Mouse (Mus musculus) embryonic facial prominence, embryonic 15.5 days (tissue): ENCODE results near the gene Slit2. TPM values are rescaled to one million over a fixed set of nuclear protein-coding genes. Genes with fewer than 3 reads are reported as not detected.

Source experiments
- ATAC-seq: fragments of 200-750 bp; cut with Nextera tagmentation; 2 replicates; pipeline ENCODE4 v1.8.0; 2017; ENCODE audit warnings: low read depth, moderate TSS enrichment; ENCODE audit not compliant: insufficient number of reproducible peaks, low FRiP score, low TSS enrichment
- H3K27ac ChIP-seq: fragments of 300-500 bp; sonication (generic); replicated peaks from 2 replicates; pipeline ENCODE4 v1.5.1; 2015; ENCODE audit warnings: mild to moderate bottlenecking, inconsistent platforms
- H3K27me3 ChIP-seq: fragments of 300-500 bp; sonication (generic); 2 replicates; pipeline ENCODE4 v1.6.1; 2015; ENCODE audit warnings: inconsistent platforms
- H3K36me3 ChIP-seq: fragments of 300-500 bp; sonication (generic); 2 replicates; pipeline ENCODE4 v1.6.1; 2015; ENCODE audit warnings: mild to moderate bottlenecking, inconsistent platforms
- H3K4me1 ChIP-seq: fragments of 300-500 bp; sonication (generic); 2 replicates; pipeline ENCODE4 v1.6.1; 2015; ENCODE audit warnings: inconsistent platforms
- H3K4me2 ChIP-seq: fragments of 300-500 bp; sonication (generic); replicated peaks from 2 replicates; pipeline ENCODE4 v1.6.1; 2015; ENCODE audit warnings: mild to moderate bottlenecking, inconsistent platforms
- H3K4me3 ChIP-seq: fragments of 300-500 bp; sonication (generic); replicated peaks from 2 replicates; pipeline ENCODE4 v1.5.1; 2015; ENCODE audit warnings: mild to moderate bottlenecking, inconsistent platforms
- H3K9ac ChIP-seq: fragments of 300-500 bp; sonication (generic); 2 replicates; pipeline ENCODE4 v1.6.1; 2015; ENCODE audit warnings: inconsistent platforms
- H3K9me3 ChIP-seq: fragments of 300-500 bp; sonication (generic); replicated peaks from 2 replicates; pipeline ENCODE4 v1.6.1; 2016; ENCODE audit warnings: inconsistent platforms
- WGBS: fragments of 180-500 bp; shearing (Covaris S2); methylation state at CpG from one replicate; pipeline ENCODE4 v1.1.7; 2015; 5-methylcytosine and 5-hydroxymethylcytosine counted together
- polyA plus RNA-seq: library from polyadenylated mRNA; unstranded; fragments of >200 nt; fragmentation: Nextera tagmentation; extraction: Ambion mirVana; gene quantifications from 2 replicates; pipeline ENCODE4 v1.2.1, GENCODE M21; 2015

Slit2 gene
- polyA plus RNA-seq, 1 experiment from 2014 or later, result 23.1 TPM

DNA sequence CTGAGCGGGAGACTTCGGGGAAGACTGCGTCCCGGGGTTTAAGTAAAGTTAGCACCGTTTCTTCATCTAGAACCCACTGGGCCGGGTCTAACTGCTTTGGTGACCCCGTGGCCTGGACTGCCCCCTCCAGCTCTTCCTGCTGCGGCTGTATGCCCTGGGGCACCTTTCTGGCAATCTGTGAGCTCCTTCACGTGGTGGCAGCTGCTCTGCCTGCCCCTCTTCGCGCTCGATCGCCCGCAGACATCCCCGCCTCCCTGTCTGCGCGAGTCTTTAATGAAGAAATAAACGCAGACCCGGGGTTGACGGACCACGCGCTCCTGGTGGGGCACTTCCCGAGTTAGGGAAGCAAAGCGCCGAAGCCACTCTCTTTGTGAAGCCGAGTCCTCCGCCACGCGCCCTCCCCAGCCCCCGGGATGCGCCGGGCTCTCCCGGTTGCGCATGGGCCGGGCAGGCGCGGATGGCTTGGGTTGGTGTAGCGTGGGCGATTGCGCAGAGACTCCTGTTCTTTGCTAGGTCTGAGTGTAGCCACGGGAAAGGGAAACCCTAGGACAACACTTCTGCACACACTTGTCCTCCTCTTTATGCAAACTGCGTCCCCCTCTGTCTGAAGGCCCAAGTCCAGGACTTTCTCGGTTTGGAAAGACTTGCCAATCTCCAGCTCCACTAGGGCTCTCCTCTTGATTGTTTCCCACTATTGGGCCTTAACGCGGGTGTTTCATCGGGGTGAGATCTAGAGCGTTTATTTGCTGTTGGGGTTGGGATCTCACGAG lies 3.1 kb downstream of the Slit2 start:
- Histone ChIP-seq H3K27ac (0 out of 2 replicates have a peak overlapping the region, but pooled peaks have one; percentile 36), H3K27me3 (peaks cover 18% of the 10 kb centered on the region), H3K9ac (peak overlapping the region; percentile 58), H3K36me3 (no peaks in the 10 kb centered on the region), H3K4me3 (peak overlapping the region; percentile 66), H3K4me1 (peaks cover 22% of the 10 kb centered on the region), H3K9me3 (no peaks in the 10 kb centered on the region), H3K4me2 (peak overlapping the region; percentile 93)
- no peak for ATAC-seq
- 1% methylated on average over 48 of the region's 48 CpGs for WGBS

DNA sequence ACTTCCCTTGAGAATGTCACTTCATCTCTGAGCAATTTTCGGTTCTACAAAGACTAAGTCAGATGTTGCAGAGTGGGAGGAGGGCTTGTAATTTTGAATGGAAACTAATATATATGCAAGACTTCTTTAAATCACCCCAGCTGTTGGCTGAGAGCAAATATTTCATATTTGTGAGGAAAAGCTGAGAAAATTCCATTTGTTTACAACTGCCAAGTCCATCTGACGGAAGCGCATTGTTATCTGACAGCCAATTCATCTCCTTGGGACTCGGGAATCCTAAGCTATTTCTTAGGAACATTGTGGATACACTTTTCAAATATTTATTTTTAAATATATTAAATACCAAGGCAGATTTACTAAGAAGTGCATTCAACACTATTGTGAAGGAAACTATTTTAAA lies 8.0 kb downstream of the Slit2 start:
- no peak overlapping the region for H3K9ac ChIP-seq
- no peaks in the 10 kb centered on the region for H3K4me1 ChIP-seq
- no peaks in the 10 kb centered on the region for H3K9me3 ChIP-seq
- H3K27ac ChIP-seq, result no peak overlapping the region
- no peaks in the 10 kb centered on the region for H3K36me3 ChIP-seq
- no peak for ATAC-seq
- 51% methylated on average over 4 of the region's 4 CpGs for WGBS
- peaks cover 4% of the 10 kb centered on the region for H3K27me3 ChIP-seq
- H3K4me3 ChIP-seq, result no peak overlapping the region
- H3K4me2 ChIP-seq, result no peak overlapping the region

DNA sequence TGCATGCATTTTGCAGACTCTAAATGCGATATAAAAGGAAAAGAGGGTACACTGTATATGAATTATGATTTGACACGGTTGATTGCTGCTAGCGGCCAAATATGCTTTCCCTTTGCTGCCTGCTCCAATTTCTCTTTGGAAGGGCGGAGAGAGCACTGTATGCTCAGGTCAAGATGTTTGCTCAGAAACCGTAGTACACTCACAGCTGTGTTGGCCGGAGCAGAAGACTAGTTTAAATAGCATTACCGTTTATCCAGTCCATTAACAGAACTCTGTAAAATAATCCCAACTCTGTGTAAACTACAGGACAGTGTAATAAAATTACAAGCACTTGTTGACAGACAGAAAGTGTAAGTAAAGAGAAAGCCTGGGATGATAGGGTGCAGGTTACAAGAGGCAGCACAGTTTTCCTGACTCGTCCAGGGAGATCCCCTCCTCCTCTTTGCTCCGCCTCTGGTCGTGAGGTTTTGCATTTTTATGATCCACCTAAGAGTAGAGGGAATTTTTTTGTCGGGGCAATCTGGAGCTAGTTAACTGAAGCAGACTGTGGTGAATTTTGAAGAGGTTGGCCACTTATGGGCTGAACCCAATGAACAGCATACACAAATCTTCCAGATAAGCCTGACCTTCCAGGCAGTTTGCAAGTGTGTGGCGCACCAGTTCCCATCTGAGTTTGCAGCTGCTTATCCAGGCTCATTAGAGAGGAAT lies 20.9 kb downstream of the Slit2 start:
- Histone ChIP-seq H3K27ac (peak overlapping the region; percentile 55; the same call in 1 of the 2 replicates), H3K4me1 (peaks cover 8% of the 10 kb centered on the region), H3K9ac (no peak overlapping the region), H3K36me3 (no peaks in the 10 kb centered on the region), H3K9me3 (no peaks in the 10 kb centered on the region), H3K27me3 (no peaks in the 10 kb centered on the region), H3K4me3 (peak overlapping the region; percentile 12), H3K4me2 (peak overlapping the region; percentile 25)
- ATAC-seq, result peak; percentile 69
- WGBS, result 20% methylated on average over 12 of the region's 12 CpGs

DNA sequence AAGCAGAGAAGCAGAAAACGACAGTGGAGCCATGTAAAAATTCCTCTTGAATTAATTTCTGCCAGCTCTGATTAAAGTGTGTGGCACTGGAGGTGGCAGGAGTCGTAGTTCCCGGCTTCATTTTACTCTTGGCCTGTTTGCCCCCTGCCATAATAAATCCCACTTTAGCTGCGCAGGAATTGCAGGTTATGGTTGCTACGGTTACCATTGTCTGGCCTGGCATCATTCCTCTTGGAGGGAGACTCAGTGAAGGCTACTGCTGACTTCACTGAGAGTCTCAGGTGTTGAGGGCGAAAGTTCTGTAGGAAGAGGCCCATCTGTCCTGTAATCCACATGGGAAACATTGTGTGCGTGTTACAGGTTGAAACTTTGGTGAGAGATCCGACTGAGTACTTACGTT lies 22.6 kb downstream of the Slit2 start:
- no peaks in the 10 kb centered on the region for H3K27me3 ChIP-seq
- no peak overlapping the region for H3K27ac ChIP-seq
- H3K36me3 ChIP-seq, result no peaks in the 10 kb centered on the region
- no peak overlapping the region for H3K4me3 ChIP-seq
- no peak overlapping the region for H3K4me2 ChIP-seq
- no peak overlapping the region for H3K9ac ChIP-seq
- ATAC-seq, result no peak
- H3K9me3 ChIP-seq, result no peaks in the 10 kb centered on the region
- peaks cover 8% of the 10 kb centered on the region for H3K4me1 ChIP-seq
- WGBS, result 71% methylated on average over 9 of the region's 9 CpGs

DNA sequence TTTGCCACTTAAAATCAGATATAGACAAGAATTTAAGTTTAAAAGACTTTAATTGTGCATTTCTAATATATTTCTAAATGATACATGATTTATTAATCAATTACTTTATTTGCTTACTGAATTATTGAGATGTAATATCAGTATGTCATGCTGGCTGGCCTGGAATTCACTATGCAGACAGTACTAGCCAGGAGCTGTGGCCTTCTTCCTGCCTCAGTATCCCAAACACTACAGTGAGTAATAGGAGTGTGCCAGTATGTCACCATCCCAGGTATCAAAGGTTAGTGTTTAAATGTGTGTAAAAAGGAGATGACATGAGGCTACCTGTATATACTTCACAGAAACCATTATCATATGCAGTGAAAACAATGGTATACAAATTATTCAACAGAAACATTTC lies 23.1 kb downstream of the Slit2 start:
- Histone ChIP-seq H3K36me3 (no peaks in the 10 kb centered on the region), H3K4me3 (no peak overlapping the region), H3K9ac (no peak overlapping the region), H3K9me3 (no peaks in the 10 kb centered on the region), H3K27ac (no peak overlapping the region), H3K4me1 (peaks cover 8% of the 10 kb centered on the region), H3K4me2 (no peak overlapping the region), H3K27me3 (no peaks in the 10 kb centered on the region)
- no peak for ATAC-seq

DNA sequence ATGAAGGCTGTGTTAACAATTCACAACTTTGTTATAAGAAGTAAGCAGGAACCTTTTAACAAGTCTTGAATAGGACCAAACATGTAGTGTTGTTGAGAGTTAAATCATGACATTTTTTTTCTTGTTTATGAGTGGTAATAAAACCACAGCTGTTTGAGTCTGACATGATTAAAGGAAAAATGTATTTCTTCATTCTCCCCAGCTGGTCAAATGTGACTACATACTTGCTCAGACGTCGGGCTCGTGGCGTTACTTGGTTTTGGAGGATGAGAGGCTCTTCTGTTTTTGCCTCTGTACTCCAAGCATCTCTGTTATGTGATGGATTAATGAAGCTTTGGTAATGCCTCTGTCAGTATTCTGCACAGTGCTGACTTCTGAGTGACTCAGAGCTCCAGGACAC lies 40.5 kb downstream of the Slit2 start:
- Histone ChIP-seq H3K36me3 (no peaks in the 10 kb centered on the region), H3K4me3 (no peak overlapping the region), H3K27ac (no peak overlapping the region), H3K9me3 (no peaks in the 10 kb centered on the region), H3K27me3 (no peaks in the 10 kb centered on the region), H3K4me2 (no peak overlapping the region), H3K9ac (no peak overlapping the region), H3K4me1 (0 out of 2 replicates have a peak, but pooled peaks cover 2% of the 10 kb centered on the region)
- 49% methylated on average over 4 of the region's 4 CpGs for WGBS
- ATAC-seq, result no peak

DNA sequence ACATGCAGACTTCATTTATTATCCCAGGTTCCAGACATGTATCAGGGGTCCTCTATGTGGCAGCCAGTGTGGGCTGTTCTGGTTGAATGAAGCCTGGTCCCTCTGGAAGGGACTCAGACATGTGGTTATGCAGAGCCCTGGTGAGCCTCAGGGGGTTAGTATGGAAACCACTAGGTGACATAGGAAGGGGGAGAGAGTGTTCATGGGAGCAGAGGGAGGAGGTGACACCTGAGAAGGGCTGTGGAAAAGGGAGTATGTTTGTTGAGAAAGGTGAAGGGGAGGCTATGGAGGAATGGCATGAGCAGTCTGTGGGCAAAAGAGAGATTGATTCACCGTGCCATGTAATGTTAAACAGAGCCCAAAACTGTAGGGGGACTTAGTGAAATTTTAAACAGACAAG lies 51.9 kb downstream of the Slit2 start:
- Histone ChIP-seq H3K9me3 (no peaks in the 10 kb centered on the region), H3K9ac (no peak overlapping the region), H3K4me2 (no peak overlapping the region), H3K4me3 (no peak overlapping the region), H3K27ac (no peak overlapping the region), H3K4me1 (no peaks in the 10 kb centered on the region), H3K36me3 (no peaks in the 10 kb centered on the region), H3K27me3 (no peaks in the 10 kb centered on the region)
- no peak for ATAC-seq
- WGBS, result 48% methylated on average over 1 of the region's 1 CpGs

DNA sequence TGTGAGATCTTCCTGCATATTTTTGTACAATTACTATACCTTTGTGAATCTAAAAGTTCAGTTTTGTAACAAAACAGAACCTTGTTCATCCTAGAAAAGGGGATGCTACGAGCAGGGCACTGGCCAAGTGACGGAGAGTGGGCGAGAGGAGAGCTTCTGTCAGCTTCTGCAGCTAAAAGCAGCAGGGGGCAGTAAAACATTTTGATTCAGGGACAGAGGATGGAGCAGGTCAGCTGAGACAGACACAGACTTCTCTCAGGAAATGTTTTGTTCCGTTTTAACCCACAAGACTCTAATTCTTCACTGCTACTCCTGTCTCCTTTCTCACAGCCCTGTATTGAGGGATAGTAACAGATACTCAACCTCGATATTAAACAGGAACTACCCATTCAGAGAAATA lies 55.1 kb downstream of the Slit2 start:
- ATAC-seq, result no peak
- Histone ChIP-seq H3K9me3 (no peaks in the 10 kb centered on the region), H3K9ac (no peak overlapping the region), H3K27me3 (no peaks in the 10 kb centered on the region), H3K4me3 (no peak overlapping the region), H3K27ac (no peak overlapping the region), H3K4me2 (no peak overlapping the region), H3K4me1 (no peaks in the 10 kb centered on the region), H3K36me3 (no peaks in the 10 kb centered on the region)
- WGBS, result 31% methylated on average over 5 of the region's 5 CpGs

DNA sequence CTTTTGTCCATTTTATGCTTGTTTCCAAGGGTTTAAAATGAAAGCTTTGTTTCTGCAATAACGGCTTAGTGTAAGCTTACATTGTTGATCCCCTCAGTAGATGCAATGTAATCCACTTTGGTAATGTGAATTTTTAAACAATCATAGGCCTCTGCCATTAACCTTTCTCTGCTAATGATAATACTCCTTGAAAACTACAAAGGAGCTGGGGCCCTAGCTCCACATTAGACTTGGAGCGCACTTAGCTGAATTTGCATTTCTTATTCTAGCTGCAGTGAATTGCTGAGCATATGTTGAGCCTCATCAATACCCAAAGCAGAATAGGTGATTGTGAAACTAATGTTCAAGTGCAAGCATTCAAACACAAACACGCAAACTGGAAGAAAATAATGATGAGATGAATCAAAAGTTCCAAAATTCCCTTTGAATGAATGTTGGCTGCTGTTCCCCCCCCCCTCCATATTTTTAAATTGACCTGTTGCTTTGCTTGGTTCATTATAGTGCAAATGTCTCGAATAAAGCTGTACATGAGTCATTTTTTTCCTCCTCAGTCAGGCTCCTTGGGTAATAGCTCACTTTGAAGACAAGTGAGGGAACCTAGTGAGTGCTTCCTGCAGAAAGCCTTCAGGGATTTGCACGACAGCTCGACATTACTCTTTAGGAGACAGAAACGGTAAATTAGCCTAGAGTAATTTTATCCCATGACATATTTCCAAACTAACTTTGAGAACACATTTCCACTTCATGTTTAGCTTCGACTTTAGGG lies 66.2 kb downstream of the Slit2 start:
- 36% methylated on average over 8 of the region's 8 CpGs for WGBS

DNA sequence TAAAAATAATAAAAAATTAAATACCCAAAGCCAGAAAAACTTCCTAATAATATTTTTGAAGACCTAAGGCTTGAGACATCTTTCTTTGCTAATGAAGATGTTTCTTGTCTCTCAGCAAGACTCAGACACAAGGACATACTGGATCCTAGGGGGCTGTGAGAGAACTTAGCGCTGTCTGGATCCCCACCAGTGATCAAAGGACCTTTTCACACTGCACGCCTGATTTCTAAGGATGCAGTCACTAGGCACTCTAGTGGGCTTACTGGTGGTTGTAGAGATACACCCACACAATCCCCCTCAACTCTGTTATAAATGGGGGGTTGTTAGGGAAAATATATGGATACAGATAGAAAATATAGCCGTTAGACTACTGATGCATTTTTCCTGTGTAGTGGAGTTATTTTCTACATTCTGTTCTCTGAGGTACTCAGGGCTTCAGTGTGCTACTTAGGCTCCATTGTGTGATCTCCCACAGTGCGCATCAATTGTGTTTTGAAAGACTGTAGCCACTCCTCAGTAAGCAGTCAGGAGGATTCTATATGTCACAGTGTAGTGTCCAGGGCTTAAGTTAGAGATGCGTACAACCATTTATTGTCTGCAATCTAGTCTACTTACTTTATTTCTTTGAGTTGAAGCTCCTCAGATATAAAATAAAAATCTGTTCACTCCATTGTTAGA lies 67.8 kb downstream of the Slit2 start:
- WGBS, result 73% methylated on average over 5 of the region's 5 CpGs
- ATAC-seq, result no peak
- H3K4me1 ChIP-seq, result no peaks in the 10 kb centered on the region
- no peak overlapping the region for H3K27ac ChIP-seq
- no peak overlapping the region for H3K9ac ChIP-seq
- no peaks in the 10 kb centered on the region for H3K36me3 ChIP-seq
- H3K4me3 ChIP-seq, result no peak overlapping the region
- H3K27me3 ChIP-seq, result no peaks in the 10 kb centered on the region
- H3K9me3 ChIP-seq, result no peaks in the 10 kb centered on the region
- no peak overlapping the region for H3K4me2 ChIP-seq

More for the DNA sequence above, 66.2 kb downstream of the Slit2 start:
- H3K36me3 ChIP-seq, result no peaks in the 10 kb centered on the region
- no peak for ATAC-seq
- H3K4me2 ChIP-seq, result no peak overlapping the region
- H3K9ac ChIP-seq, result no peak overlapping the region
- no peaks in the 10 kb centered on the region for H3K27me3 ChIP-seq
- H3K4me3 ChIP-seq, result no peak overlapping the region
- H3K27ac ChIP-seq, result no peak overlapping the region
- H3K4me1 ChIP-seq, result no peaks in the 10 kb centered on the region
- H3K9me3 ChIP-seq, result no peaks in the 10 kb centered on the region

DNA sequence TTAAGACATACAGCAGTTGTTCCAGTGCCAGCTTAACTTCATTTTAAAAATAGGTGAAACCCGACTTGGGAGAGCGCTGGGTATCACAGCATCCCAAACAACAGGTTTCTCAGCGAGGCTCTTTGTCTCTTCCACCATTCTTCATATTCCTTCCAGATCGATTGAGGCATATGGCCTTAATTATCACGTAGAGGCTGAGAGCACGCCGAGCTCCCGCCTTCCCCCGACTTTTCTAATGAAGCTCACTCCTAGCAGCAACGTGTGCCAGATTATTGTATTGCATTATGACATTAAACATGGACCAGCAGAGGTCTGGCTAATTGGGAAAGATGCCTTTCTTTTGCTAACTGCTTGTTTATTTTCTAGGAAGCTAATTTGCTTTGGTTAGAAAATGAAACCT lies 75.7 kb downstream of the Slit2 start:
- no peak for ATAC-seq
- Histone ChIP-seq H3K9ac (no peak overlapping the region), H3K4me2 (peak overlapping the region; percentile 19; the same call in 1 of the 2 replicates), H3K27ac (no peak overlapping the region), H3K36me3 (no peaks in the 10 kb centered on the region), H3K9me3 (no peaks in the 10 kb centered on the region), H3K4me1 (no peaks in the 10 kb centered on the region; the same call in 1 of the 2 replicates), H3K4me3 (no peak overlapping the region), H3K27me3 (no peaks in the 10 kb centered on the region)
- 26% methylated on average over 10 of the region's 10 CpGs for WGBS
